Mouse (Mus musculus) lung, postnatal 0 days (tissue): Measurements from ENCODE around the gene Btbd16. TPM values are rescaled to one million over a fixed set of nuclear protein-coding genes. Genes with fewer than 3 reads are reported as not detected.

Experiments
- ATAC-seq: fragments of 200-750 bp; cut with Nextera tagmentation; 2 replicates; pipeline ENCODE4 v1.8.0; 2017; ENCODE audit warnings: moderate library complexity
- DNase-seq: peaks from one replicate; pipeline ENCODE4 v3.0.0-alpha.2; 2016; ENCODE audit warnings: low spot score
- H3K27ac ChIP-seq: fragments of 300-500 bp; sonication (generic); 2 replicates; pipeline ENCODE4 v1.5.1; 2014; ENCODE audit warnings: antibody characterized with exemption, mild to moderate bottlenecking, low read length, mixed read lengths
- H3K27me3 ChIP-seq: fragments of 300-500 bp; sonication (generic); replicated peaks from 2 replicates; pipeline ENCODE4 v1.6.1; 2014; ENCODE audit warnings: low read length, mixed read lengths; ENCODE audit not compliant: insufficient read depth
- H3K36me3 ChIP-seq: fragments of 300-500 bp; sonication (generic); 2 replicates; pipeline ENCODE4 v1.6.1; 2014; ENCODE audit warnings: low read length, mixed read lengths; ENCODE audit not compliant: insufficient read depth
- H3K4me1 ChIP-seq: fragments of 300-500 bp; sonication (generic); 2 replicates; pipeline ENCODE4 v1.6.1; 2014; ENCODE audit warnings: antibody characterized with exemption, low read depth, low read length, mixed read lengths; ENCODE audit not compliant: insufficient read depth
- H3K4me2 ChIP-seq: fragments of 300-500 bp; sonication (generic); replicated peaks from 2 replicates; pipeline ENCODE4 v1.6.1; 2014; ENCODE audit warnings: low read depth, mild to moderate bottlenecking, low read length, moderate library complexity, mixed read lengths
- H3K4me3 ChIP-seq: fragments of 300-500 bp; sonication (generic); 2 replicates; pipeline ENCODE4 v1.5.1; 2014; ENCODE audit warnings: low read depth, low read length
- H3K9ac ChIP-seq: fragments of 300-500 bp; sonication (generic); replicated peaks from 2 replicates; pipeline ENCODE4 v1.6.1; 2014; ENCODE audit warnings: low read depth, mild to moderate bottlenecking
- H3K9me3 ChIP-seq: fragments of 300-500 bp; sonication (generic); 2 replicates; pipeline ENCODE4 v1.6.1; 2016; ENCODE audit warnings: low read length, mixed read lengths
- CTCF ChIP-seq: IDR thresholded peaks from 2 replicates; pipeline ENCODE4 v1.5.1; 2016; ENCODE audit warnings: antibody characterized with exemption, mild to moderate bottlenecking
- EP300 ChIP-seq: IDR thresholded peaks from 2 replicates; pipeline ENCODE4 v1.6.1; 2016; ENCODE audit warnings: antibody characterized with exemption, mild to moderate bottlenecking, control low read depth
- WGBS: fragments of 180-500 bp; shearing (Covaris S2); extraction: QIAGEN DNeasy Blood & Tissue Kit; methylation state at CpG from one replicate; pipeline ENCODE4 v1.1.7; 2014; 5-methylcytosine and 5-hydroxymethylcytosine counted together
- polyA plus RNA-seq: library from polyadenylated mRNA; unstranded; fragments of >200 nt; fragmentation: Nextera tagmentation; extraction: Ambion mirVana; gene quantifications from 2 replicates; pipeline ENCODE4 v1.2.1, GENCODE M21; 2015

Btbd16 gene
- polyA plus RNA-seq, 1 experiment from 2014 or later, result not detected

DNA sequence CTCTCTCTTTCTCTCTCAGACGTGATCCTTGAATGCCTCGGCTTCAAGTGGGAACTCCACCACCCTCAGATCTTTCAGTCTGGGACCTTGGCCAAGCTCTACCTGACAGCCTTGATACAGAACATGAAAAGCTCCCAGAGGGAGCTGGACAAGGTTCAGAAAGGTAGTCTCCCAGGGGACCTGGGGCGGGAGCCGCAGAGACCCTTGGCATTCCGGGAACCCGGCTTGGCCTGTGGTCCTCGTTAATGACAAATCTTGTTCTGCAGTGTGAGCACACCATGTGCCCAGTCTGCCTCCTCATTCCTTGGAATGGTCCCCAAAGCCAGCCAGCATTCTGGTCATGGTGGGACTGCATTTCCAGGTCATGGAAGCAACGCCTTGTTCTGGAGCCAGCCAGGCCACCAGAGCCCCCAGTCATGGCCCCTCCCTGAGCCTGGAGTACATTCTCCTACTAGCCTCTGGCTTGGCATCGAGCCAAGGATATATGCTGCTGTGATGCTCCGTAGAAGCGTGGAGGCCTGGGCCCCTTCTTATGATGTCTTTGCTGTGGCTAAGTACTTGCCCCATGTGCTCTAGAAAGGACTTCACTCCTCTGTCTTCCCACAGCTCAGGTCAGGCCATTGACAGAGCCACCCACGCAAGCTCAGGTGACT is 12.2 kb downstream of the Btbd16 start:
- 45% methylated on average over 12 of the region's 12 CpGs for WGBS
- Histone ChIP-seq H3K4me3 (no peak overlapping the region), H3K4me1 (no peaks in the 10 kb centered on the region), H3K9me3 (no peaks in the 10 kb centered on the region), H3K9ac (no peak overlapping the region), H3K27me3 (no peaks in the 10 kb centered on the region), H3K4me2 (no peak overlapping the region), H3K36me3 (no peaks in the 10 kb centered on the region), H3K27ac (no peak overlapping the region)
- DNase-seq (peak; percentile 22), ATAC-seq (peak; percentile 52)
- TF ChIP-seq EP300 (no peak), CTCF (no peak)

DNA sequence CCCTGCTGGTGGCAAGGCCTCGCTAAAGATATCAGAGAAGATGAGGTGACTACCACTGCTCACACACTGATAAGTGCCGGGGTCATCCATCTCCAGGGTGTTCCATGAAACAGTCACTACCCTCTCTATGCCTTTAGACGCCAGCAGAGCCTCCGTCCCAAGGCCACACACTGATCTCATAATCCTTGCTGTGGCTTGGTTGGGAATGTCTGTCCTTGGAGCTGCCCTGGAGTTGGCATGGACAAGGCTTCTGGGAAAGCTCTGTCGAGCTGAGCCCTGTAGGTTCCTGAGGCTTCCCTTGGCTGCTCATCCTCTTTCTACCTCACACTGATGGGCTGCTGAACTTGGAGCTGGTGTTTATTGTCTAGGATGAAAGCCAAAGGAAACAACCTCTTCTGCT is 12.8 kb downstream of the Btbd16 start:
- DNase-seq (no peak), ATAC-seq (no peak)
- no peak overlapping the region for H3K4me2 ChIP-seq
- TF ChIP-seq EP300 (no peak), CTCF (no peak)
- no peaks in the 10 kb centered on the region for H3K36me3 ChIP-seq
- no peak overlapping the region for H3K9ac ChIP-seq
- WGBS, result 65% methylated on average over 5 of the region's 5 CpGs
- H3K27ac ChIP-seq, result no peak overlapping the region
- no peaks in the 10 kb centered on the region for H3K4me1 ChIP-seq
- no peaks in the 10 kb centered on the region for H3K27me3 ChIP-seq
- H3K9me3 ChIP-seq, result no peaks in the 10 kb centered on the region
- H3K4me3 ChIP-seq, result no peak overlapping the region

DNA sequence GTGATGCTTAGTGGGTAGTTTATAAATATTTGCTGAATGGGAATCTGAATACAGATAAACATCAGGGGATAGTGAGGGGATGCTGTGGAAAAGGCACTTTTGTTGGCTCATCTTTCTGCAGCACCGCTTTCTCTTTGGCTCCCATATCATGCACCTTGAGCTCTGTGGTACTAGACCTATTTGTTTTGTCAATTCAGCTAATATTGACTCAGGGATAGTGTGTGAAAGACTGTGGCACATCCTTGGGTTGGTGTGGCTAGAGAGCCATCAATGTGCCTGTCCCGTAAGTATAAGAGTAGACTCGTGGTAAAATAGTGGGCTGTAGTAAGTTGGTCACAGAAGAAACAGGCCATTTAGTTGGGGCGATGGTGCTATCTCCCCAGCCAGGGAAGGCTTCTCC is 13.7 kb downstream of the Btbd16 start:
- TF ChIP-seq CTCF (no peak), EP300 (no peak)
- no peaks in the 10 kb centered on the region for H3K9me3 ChIP-seq
- H3K27me3 ChIP-seq, result no peaks in the 10 kb centered on the region
- H3K36me3 ChIP-seq, result no peaks in the 10 kb centered on the region
- ATAC-seq, result no peak
- no peak overlapping the region for H3K9ac ChIP-seq
- no peak overlapping the region for H3K4me3 ChIP-seq
- no peaks in the 10 kb centered on the region for H3K4me1 ChIP-seq
- no peak overlapping the region for H3K4me2 ChIP-seq
- 78% methylated on average over 4 of the region's 4 CpGs for WGBS
- H3K27ac ChIP-seq, result no peak overlapping the region
- DNase-seq, result no peak

DNA sequence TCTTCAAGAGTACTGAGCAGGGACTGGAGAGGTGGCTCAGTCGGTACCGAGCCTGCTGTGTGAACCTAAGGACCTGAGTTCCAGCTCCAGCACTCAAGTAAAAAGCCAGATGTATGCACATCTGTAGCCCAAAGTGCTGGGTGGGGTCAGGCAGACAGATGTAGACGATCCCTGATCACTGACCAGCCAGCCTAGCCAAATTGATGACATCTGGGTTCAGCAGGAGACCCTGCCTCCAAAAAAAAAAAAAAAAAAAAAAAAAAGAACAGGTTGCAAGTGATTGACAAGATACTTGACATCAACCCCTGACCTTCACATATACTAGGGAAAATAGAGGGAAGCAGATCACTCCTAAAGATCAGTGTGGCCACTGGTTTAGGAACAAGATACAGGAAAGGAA is 15.1 kb downstream of the Btbd16 start:
- Histone ChIP-seq H3K36me3 (no peaks in the 10 kb centered on the region), H3K27ac (no peak overlapping the region), H3K9me3 (no peaks in the 10 kb centered on the region), H3K4me3 (no peak overlapping the region), H3K4me1 (no peaks in the 10 kb centered on the region), H3K9ac (no peak overlapping the region), H3K27me3 (no peaks in the 10 kb centered on the region), H3K4me2 (no peak overlapping the region)
- ATAC-seq (no peak), DNase-seq (no peak)
- TF ChIP-seq EP300 (no peak), CTCF (no peak)
- WGBS, result 92% methylated on average over 3 of the region's 3 CpGs

DNA sequence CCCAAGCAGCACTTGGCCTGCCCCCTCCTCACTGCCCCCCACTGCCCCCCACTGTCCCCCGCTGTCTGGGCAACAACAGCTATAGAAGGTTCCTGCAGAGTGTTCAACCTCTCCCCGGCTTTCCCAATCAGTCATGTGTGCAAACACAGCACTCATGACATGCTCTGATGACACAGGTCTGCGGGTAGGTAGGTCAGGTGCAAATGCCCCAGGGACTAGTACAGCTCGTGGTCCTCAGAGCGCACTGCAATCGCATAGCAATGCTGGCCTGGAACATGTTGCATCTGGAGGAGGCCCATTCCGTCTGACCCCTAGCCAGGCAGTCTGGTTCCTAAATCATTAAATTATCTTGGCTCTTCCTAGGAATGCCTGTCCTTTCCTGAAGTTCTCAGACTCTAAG is 15.6 kb downstream of the Btbd16 start:
- Histone ChIP-seq H3K4me2 (no peak overlapping the region), H3K9ac (no peak overlapping the region), H3K27ac (no peak overlapping the region), H3K4me3 (no peak overlapping the region), H3K27me3 (no peaks in the 10 kb centered on the region), H3K4me1 (no peaks in the 10 kb centered on the region), H3K9me3 (no peaks in the 10 kb centered on the region), H3K36me3 (no peaks in the 10 kb centered on the region)
- ATAC-seq (no peak), DNase-seq (no peak)
- 84% methylated on average over 6 of the region's 7 CpGs for WGBS
- TF ChIP-seq EP300 (no peak), CTCF (no peak)

DNA sequence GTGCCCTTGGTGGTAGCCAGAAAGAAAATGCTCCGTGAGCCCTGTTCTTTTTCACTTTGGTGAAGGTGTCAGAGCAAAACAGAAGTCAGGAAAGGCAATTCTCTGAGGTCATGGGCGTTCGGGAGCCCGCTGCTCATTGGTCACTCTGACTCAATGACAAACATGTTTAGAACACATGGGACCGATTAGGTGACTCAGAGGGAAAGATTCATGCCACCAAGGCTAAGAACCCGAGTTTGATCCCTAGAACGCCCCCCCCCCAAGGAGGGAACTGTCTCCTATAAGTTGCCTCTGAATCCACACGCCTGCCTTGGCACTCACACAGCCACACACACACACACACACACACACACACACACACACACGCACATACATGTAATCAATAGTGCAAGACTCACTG is 19.8 kb downstream of the Btbd16 start:
- Histone ChIP-seq H3K4me2 (no peak overlapping the region), H3K27ac (no peak overlapping the region), H3K36me3 (no peaks in the 10 kb centered on the region), H3K9me3 (no peaks in the 10 kb centered on the region), H3K9ac (no peak overlapping the region), H3K4me1 (no peaks in the 10 kb centered on the region), H3K4me3 (no peak overlapping the region), H3K27me3 (no peaks in the 10 kb centered on the region)
- WGBS, result 74% methylated on average over 9 of the region's 9 CpGs
- no peak for DNase-seq
- no peak for ATAC-seq
- TF ChIP-seq CTCF, result no peak
- TF ChIP-seq EP300, result no peak

DNA sequence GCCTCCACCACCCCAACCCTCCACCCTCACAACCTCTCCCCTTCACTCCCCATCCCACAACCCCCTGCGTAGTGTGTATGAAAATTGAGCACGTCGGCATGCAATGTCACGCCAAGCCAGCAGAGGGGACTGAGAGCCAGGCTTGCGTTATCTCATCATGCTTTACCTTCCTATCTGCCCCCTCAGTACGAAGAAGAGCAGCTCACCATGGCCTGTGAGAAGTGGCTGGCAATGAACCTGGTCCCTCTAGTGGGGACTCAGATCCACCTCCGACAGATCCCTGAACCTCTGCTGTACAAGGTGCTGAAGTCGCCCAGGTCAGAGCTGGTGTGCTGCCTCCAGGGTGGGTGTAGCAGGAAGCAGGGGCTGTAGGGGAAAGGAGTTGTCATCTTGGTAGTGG is 22.9 kb downstream of the Btbd16 start:
- Histone ChIP-seq H3K4me3 (no peak overlapping the region), H3K27me3 (no peaks in the 10 kb centered on the region), H3K27ac (no peak overlapping the region), H3K4me1 (no peaks in the 10 kb centered on the region), H3K9ac (no peak overlapping the region), H3K9me3 (no peaks in the 10 kb centered on the region), H3K4me2 (no peak overlapping the region), H3K36me3 (no peaks in the 10 kb centered on the region)
- TF ChIP-seq CTCF (peak; percentile 54), EP300 (no peak)
- no peak for DNase-seq
- no peak for ATAC-seq
- WGBS, result 71% methylated on average over 8 of the region's 8 CpGs
